Mouse (Mus musculus) embryonic fibroblast, embryonic 13.5 days (primary cell): ENCODE measurements around the gene Ncs1.

Experiments used
- CTCF ChIP-seq: IDR thresholded peaks from 2 replicates; pipeline ENCODE4 v1.5.1; 2011; ENCODE audit warnings: mild to moderate bottlenecking, control low read depth, low read length, moderate library complexity, borderline replicate concordance; ENCODE audit not compliant: insufficient read depth
- POLR2A ChIP-seq: IDR thresholded peaks from 2 replicates; pipeline ENCODE4 v1.6.1; 2011; ENCODE audit warnings: low read depth, mild to moderate bottlenecking, control low read depth, low read length, moderate library complexity

DNA sequence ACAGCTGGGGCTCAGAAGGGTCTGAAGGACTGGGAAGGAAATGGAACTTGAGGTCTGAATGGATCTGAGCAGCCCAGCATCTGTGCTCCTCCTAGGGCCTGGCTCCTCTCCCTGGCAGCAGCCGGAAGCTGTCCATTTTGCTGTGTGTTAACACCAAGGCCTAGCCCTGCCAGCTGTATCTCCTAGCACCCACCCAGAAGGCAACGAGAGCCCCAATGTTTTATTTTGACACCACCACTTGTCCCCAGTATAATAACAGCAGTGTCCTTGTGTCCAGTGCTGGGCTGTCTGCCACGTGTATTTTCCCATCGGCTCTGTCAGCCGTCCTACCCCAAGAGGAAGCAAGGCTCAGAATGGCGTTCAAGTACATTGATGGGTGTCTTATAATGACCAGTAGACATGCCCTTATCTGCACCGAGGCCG lies 17.4 kb downstream of the Ncs1 start:
- TF ChIP-seq CTCF (no peak), POLR2A (no peak)
